Mouse (Mus musculus) adrenal gland, postnatal 14 days (tissue): ENCODE measurements at regions not wholly inside any gene's neighbourhood (a gene's known extent, or its start where the extent isn't known, plus 50 kb on each side); places are given as distances from the start of the nearest gene placed in this dataset.
A peak's percentile ranks its signal among the peaks of the same experiment; 100 is the strongest.

Source experiments
- DNase-seq: peaks from one replicate; pipeline ENCODE4 v3.0.0; 2021; ENCODE audit warnings: mixed read lengths

DNA sequence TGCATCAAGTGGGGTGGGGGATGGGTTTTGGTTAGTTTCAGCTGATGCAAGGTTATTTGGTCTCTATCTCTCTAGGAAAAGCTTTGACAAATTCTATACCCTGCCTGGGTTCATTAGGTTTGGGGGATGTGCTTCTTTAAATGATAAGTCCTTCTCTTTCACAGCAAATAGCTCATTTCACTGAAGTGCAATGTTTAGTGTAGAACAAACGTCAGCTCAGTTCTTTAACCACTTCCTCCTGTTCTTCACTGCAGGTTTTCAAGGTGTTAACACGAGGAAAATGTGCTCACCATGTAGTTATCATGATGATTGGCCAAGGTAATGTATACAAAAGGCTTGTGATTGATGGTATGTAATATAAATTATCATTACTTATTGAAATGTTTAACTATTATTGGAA is 659.5 kb upstream of the A1bg start:
- DNase-seq = no peak

DNA sequence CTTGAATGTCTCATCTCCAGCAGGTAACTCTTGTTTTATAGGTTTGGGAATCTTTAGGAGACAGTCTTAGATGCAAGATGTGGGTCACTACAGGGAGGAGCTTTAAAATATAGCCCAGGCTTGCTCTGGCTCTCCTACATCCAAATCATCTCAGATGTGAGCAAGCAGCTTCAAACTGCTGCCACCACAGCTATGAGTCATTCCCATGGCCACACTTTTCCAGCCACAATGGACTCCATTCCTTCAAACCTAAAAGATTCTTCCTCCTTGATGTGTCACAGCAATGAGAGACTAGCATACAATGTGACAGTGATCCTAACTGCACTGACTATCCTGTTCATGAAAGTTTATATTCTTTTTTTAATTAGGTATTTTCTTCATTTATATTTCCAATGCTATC is 640.5 kb upstream of the A1bg start:
- DNase-seq = no peak

GRCm38 (mm10) chr15:61562252-61562651 is 639.4 kb upstream of the A1bg start:
- DNase-seq = peak; percentile 14

DNA sequence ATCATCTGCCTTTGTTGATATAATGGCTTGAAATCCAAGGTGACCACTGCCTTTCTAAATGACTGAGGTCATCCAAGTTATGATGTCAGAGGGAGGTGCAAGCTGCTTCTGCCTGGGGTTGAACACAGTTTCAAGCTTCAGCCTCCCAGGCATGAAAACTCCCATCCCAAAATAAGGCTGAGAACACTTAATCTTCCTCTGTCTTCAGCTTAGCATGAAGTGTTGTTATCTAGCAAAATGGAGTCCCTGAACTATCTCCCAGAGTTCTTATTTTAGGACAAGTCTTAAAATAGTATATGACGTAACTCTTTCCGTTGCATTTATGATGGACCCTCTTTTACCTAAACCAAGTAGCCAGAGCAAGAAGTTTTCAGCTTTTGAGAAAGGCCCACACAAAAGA is 631.1 kb upstream of the A1bg start:
- DNase-seq = no peak

- peak; percentile 11 for DNase-seq
Observed at GRCm38 (mm10) chr15:61553081-61553680, 630.4 kb upstream of the A1bg start.

DNA sequence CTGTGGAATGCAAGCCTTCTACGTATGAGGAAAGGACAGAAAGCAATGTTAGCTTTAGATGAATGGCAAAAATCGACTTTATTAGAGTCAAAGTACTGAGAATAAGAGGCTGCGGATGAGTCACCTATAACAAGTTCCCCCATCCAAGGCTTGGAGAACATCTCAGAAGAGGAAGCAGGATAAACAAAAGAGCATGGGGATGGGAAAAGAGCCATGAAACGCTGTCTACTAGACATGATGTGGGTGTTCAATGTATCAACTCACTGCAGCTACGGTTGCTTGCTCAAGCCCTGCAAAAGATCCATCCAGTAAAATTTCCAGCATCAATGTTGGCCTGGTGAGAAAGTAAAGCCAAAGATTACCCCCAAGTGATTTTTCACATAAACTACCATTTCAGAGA is 628.4 kb upstream of the A1bg start:
- DNase-seq = no peak

GRCm38 (mm10) chr15:61548400-61548799 is 625.6 kb upstream of the A1bg start:
- DNase-seq = no peak

DNA sequence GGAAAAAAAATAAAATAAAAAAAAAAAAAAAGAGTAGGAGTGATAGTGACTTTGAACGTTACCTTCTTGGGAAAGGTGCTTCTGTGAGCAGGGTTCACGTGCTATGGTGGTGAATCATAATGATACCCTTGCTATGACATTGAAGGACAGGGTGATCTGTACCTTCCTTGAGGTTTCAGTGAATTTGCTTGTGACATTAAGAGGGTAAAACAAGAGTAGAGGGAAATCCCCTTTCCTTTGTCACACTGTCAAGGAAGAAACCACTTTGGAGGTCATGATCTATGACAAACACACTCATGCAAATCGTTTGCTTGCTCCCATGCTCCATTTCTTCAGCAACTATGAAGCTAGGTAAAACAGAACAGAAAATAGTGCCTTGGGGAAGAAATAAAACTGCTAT is 623.8 kb upstream of the A1bg start:
- no peak for DNase-seq

DNA sequence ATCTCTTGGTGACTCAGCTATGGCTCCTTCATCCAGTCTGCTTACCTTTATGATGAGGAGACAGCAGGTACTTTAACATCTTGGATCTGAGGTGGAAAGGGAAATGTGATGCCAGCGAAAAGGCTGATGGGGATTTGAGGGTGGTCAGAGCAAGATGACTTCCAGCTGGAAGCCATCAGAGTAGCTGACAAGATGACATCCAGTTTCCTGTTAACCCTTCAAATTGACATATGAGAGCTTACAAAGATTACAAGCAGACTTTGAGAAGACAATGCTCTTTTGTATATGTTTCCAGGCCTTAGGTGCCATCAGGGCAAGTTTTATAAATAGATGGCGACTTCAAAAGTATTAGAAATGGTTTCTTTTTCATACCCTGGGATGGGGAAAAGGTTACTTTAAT is 621.3 kb upstream of the A1bg start:
- no peak for DNase-seq

GRCm38 (mm10) chr15:61541643-61542042 is 618.8 kb upstream of the A1bg start:
- DNase-seq = no peak

DNA sequence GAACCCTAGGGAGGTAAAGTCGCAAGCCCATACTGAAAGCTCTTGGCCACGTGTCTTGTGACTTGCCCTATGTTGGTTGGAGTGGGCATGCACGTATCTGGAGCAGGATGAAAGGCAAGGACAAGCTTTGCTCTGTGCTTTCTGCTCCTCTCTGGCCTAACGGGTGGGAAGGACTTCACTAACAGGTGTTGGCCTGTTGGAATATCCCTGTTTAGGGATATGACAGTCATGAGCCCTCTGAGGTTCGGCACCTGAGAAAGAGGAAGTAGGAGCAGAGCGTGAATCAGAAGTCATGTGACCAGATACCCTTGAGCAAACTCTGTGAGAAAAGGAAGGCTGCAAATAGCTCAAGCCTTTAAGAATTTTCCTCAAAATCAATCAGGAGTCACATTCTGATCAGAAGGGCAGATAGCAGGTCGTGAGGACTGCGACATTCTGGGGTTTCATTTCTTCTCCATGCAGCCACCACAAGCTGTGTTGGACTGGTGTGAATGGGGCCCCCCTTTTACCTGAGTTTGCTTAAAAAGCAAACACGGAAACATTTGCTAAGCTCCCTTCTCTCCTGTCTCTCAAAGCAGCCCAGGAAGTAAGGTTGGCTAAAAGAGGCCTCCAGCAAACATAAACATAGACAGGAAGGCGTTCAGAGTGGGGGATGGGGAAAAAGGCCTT is 618.1 kb upstream of the A1bg start:
- DNase-seq = no peak

- DNase-seq = no peak
Observed at GRCm38 (mm10) chr15:61538930-61539329, 616.1 kb upstream of the A1bg start.

- DNase-seq = no peak
Observed at GRCm38 (mm10) chr15:61538169-61538755, 615.5 kb upstream of the A1bg start.

DNA sequence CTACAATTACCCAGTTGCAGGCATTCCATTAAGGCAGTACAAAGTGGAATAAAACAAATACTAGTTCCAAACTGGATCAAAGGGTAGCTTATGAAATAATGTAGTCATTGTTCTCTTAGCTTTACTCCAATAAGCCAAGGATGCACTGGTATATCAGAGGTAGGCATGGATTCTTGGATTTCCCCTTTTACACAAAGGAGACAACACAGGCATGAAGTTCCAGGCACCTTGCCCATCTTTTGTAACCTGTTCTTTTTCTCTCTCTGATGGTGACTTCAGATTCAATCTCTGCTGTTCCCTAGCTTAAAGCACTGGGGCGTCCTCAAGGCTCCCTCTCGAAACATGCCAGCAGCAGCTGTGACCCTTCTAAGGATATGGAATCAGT is 613.5 kb upstream of the A1bg start:
- DNase-seq = no peak

GRCm38 (mm10) chr15:61535644-61536331 is 613.0 kb upstream of the A1bg start:
- no peak for DNase-seq

DNA sequence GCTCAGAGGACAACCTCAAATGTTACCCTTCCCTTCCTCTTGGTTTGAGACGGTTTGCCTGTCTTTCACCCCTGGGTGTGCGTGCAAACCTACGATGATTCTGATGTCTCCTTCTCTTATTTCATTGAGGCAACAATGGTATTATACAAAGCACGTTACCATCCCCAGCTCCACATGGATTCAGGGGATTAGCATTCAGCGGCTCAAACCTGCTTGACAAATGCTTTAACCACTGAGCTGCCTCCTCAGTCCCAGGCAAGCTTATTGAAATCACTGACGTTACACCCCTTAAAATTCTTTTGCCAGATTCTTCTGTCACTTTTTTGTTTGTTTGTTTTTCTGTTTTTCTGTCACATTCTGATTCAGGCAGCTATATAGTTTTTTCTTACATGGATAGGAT is 612.4 kb upstream of the A1bg start:
- DNase-seq = no peak

DNA sequence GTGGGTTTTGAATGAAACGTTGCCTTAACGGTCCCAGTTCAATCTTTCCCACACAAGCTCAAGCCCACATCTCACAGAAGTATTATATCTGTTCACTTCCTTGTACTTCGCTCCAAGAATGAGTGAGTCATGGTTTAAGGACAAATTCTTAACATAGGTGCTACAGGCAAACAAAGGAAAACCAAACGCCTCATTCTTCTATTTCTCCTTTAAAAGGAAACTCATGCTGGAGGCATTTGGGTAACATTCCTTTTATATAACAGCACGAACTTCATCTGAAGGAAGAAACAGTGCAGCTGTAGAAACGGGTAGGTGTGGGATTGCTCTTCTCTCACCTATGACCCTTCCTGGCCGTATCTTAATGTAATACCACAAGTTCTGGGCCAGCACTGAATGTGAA is 610.0 kb upstream of the A1bg start:
- no peak for DNase-seq

DNA sequence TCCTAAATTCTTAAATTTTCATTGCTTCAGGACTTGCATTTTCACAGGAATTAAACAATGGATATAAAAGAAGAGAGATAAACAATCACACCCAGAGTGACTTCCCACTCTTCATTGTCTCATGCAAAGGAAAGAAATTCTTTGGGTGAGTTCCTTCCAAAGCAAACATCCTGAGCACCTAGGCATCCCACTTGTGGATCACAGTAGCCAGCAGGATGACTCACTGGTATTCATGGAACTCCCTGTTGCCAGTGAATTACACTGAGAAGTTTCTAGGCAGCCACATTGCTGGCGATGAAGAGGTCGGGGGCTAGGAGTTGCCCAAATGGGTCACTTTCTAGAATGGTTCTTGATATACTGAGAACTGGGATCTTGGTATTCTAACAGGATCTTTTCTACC is 609.2 kb upstream of the A1bg start:
- no peak for DNase-seq

- no peak for DNase-seq
Observed at GRCm38 (mm10) chr15:61523036-61523435, 600.2 kb upstream of the A1bg start.

- DNase-seq = peak; percentile 9
Observed at GRCm38 (mm10) chr15:61517265-61517664, 594.5 kb upstream of the A1bg start.

- no peak for DNase-seq
Observed at GRCm38 (mm10) chr15:61514324-61514723, 591.5 kb upstream of the A1bg start.

DNA sequence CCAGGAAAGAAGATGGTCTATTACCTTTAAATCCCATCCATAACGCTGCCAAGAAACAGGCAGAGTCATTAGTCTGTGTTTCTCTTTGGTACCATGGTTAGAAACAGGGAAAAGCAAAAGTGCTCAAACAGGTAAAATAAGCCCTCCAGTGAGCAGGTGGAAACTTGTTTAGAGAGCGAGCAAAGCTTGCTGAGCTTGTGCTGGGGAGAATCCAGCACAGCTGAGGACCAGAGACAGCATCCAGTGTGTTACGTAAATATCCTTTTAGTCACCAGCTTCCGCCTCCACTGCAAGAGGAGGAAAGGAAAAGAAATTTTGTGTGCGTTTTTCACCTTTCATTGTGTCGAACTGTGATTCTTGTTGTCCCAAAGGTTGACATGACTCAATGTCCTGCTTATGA is 586.0 kb upstream of the A1bg start:
- no peak for DNase-seq

GRCm38 (mm10) chr15:61506361-61506897 is 583.6 kb upstream of the A1bg start:
- no peak for DNase-seq
